Mouse (Mus musculus) intestine, embryonic 14.5 days (tissue): ENCODE data around the gene Rgs12. TPM values are rescaled to one million over a fixed set of nuclear protein-coding genes. Genes with fewer than 3 reads are reported as not detected.

Source experiments
- ATAC-seq: fragments of 200-750 bp; cut with Nextera tagmentation; replicated peaks from 2 replicates; pipeline ENCODE4 v1.8.0; 2017; ENCODE audit warnings: low read depth, moderate number of reproducible peaks, moderate TSS enrichment, moderate library complexity; ENCODE audit not compliant: low FRiP score, low TSS enrichment
- DNase-seq: peaks from one replicate; pipeline ENCODE4 v3.0.0-alpha.2; 2018; ENCODE audit warnings: low spot score
- H3K27ac ChIP-seq: fragments of 300-500 bp; sonication (generic); 2 replicates; pipeline ENCODE4 v1.5.1; 2014; ENCODE audit warnings: low read depth, mild to moderate bottlenecking, control low read depth
- H3K27me3 ChIP-seq: fragments of 300-500 bp; sonication (generic); replicated peaks from 2 replicates; pipeline ENCODE4 v1.6.1; 2014; ENCODE audit warnings: low read length, control low read depth; ENCODE audit not compliant: control insufficient read depth, insufficient read depth
- H3K36me3 ChIP-seq: fragments of 300-500 bp; sonication (generic); 2 replicates; pipeline ENCODE4 v1.6.1; 2014; ENCODE audit warnings: low read length, control low read depth; ENCODE audit not compliant: control insufficient read depth, insufficient read depth
- H3K4me1 ChIP-seq: fragments of 300-500 bp; sonication (generic); replicated peaks from 2 replicates; pipeline ENCODE4 v1.6.1; 2014; ENCODE audit warnings: low read length, control low read depth, mixed read lengths; ENCODE audit not compliant: control insufficient read depth, insufficient read depth
- H3K4me2 ChIP-seq: fragments of 300-500 bp; sonication (generic); 2 replicates; pipeline ENCODE4 v1.6.1; 2014; ENCODE audit warnings: low read length
- H3K4me3 ChIP-seq: fragments of 300-500 bp; sonication (generic); 2 replicates; pipeline ENCODE4 v1.5.1; 2014; ENCODE audit warnings: low read depth, low read length, control low read depth, mixed read lengths
- H3K9ac ChIP-seq: fragments of 300-500 bp; sonication (generic); 2 replicates; pipeline ENCODE4 v1.6.1; 2014; ENCODE audit warnings: mild to moderate bottlenecking, low read length
- H3K9me3 ChIP-seq: fragments of 300-500 bp; sonication (generic); 2 replicates; pipeline ENCODE4 v1.6.1; 2016; ENCODE audit warnings: low read length, control low read depth; ENCODE audit not compliant: control insufficient read depth
- WGBS: fragments of 180-500 bp; shearing (Covaris S2); extraction: QIAGEN DNeasy Blood & Tissue Kit; methylation state at CpG from one replicate; pipeline ENCODE4 v1.1.7; 2014; 5-methylcytosine and 5-hydroxymethylcytosine counted together
- polyA plus RNA-seq: library from polyadenylated mRNA; unstranded; fragments of >200 nt; fragmentation: Nextera tagmentation; extraction: Ambion mirVana; gene quantifications from 2 replicates; pipeline ENCODE4 v1.2.1, GENCODE M21; 2014

Rgs12 gene
- 19.0 and 22.2 TPM in 2 replicates for polyA plus RNA-seq

DNA sequence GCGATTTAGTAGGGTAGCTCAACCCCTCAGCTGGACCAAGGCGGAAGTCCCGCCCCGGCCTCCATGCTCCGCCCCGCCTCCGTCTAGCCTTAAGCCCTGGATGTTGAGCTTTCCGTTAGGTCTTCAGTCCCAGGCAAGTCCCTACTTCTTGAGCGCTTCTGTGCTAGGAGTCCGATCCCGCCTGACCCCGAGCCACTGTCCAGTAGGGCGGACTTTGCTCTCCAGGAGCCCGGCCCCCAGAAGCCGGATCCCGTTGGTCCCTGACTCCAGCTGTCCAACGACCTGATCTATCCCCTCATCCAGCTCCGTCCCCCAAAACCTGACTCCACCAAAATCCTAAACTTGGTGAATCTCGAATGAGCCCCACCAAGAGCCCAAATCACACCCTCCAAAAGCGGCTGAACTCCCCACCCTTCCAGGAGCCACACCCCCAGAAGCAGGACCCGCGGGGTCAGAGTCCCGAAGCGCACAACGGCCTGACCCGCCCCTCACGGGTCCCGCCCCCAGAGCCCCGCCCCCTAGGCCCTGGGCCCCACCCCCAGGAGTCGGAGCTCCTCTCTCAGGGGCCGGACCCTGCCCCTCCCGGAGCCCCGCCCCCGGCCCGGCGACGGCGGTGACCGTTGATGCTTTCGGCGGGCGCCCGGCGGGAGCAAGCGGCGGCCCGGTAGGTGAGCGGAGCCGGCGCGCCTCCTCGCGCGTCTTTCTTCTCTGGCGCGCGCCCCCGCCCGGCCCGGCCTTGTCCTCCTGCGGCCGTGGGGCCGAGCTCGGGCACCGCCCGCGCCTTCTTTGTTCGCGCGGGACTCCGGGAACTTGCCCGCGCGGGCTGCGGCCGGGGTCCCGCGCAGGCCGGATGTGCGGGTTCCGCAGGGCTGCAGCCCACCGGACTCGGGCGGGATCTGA is at the start of gene Rgs12:
Gene Rgs12, plus strand, starts transcription at position 585 of the 900 bp plus-strand sequence.
- Histone ChIP-seq H3K27ac (peak within 1 kb of the TSS; percentile 83), H3K9ac (peak within 1 kb of the TSS; percentile 91), H3K4me3 (peak within 1 kb of the TSS; percentile 80), H3K9me3 (no peaks in the 10 kb centered on the region), H3K4me2 (peak within 1 kb of the TSS; percentile 72), H3K27me3 (no peaks in the 10 kb centered on the region), H3K4me1 (peaks cover 11% of the 10 kb centered on the region), H3K36me3 (no peaks in the 10 kb centered on the region)
- ATAC-seq (peak; percentile 97), DNase-seq (peak; percentile 96)
- WGBS, result under 1% methylated on average over 74 of the region's 84 CpGs

DNA sequence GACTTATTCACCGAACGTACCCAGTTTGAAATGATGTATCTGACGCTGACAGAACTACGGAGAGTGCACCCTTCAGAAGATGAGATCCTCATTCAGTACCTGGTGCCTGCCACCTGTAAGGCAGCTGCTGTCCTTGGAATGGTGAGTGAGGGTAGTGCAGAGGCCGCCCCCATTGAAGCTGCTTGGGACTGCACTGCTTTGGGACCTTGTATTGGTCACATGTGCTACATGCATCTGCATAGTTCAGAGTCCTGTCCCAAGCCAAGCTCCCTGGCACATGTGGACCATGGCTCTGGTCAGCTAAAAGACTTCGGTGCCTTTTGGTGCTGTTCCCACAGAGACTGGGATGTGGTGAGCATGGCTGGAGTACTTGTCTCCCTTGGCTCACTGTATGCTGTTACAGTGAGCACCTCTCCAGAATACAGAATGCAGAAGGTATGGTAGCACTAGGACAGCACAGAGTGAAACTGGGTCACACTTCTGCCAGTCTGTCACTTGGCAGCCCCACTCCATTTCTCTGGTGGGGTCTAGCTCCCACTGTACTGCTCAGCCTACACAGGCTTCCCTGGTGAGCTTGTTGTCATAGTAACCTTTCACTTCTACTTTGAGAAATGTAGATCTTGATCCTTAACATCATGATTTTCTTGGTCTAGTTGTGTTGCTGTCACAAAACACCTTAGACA is 49.3 kb upstream of the Rgs12 start:
- WGBS, result 93% methylated on average over 6 of the region's 6 CpGs
- Histone ChIP-seq H3K9ac (no peak overlapping the region), H3K9me3 (no peaks in the 10 kb centered on the region), H3K36me3 (peaks cover 75% of the 10 kb centered on the region), H3K4me3 (no peak overlapping the region), H3K4me2 (no peak overlapping the region), H3K27ac (no peak overlapping the region), H3K4me1 (no peaks in the 10 kb centered on the region), H3K27me3 (no peaks in the 10 kb centered on the region)
- ATAC-seq (no peak), DNase-seq (no peak)

DNA sequence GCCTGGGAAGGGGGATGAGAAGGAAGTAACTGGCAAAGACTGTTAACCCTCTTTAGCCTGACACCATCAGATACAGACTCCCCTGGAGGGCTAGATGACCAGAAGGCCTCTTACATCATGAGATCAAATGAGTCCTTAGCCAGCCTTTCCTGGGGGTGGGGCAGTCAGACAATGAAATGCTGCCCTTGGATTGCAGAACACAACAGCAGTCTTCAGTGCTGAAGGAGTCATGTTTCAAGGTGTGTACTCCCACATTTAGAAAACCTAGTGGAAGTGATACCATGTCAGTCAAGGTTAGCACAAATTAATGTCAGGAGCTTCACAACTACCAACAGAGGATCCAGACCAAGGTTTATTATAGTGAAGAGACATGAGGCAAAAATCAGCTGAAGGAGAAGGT is 46.9 kb upstream of the Rgs12 start:
- Histone ChIP-seq H3K4me3 (no peak overlapping the region), H3K9ac (no peak overlapping the region), H3K27ac (no peak overlapping the region), H3K4me2 (no peak overlapping the region), H3K36me3 (peaks cover 79% of the 10 kb centered on the region), H3K9me3 (no peaks in the 10 kb centered on the region), H3K27me3 (no peaks in the 10 kb centered on the region), H3K4me1 (no peaks in the 10 kb centered on the region)
- DNase-seq (no peak), ATAC-seq (no peak)

DNA sequence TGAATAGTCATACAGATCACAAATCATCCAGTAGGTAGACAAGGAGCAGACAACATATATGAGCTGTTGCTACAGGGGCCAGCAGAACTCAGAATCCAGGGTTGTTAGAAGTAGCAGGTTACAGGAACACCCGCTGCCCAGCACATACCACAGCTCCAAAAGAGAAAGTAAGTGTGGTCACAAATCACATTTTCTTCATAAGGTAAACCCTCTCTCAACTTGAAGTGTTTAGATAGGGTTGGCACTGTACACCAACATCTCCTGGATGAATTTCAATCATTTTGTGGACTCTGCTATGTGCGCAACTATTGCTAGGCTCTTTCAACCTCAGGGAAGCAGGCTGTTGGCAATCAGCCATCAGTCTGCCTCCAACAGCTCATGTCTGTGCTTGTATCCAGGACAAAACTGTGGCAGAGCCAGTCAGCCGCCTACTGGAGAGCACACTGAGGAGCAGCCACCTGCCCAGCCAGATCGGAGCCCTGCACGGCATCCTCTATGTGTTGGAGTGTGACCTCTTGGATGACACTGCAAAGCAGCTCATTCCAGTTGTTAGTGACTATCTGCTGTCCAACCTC is 46.3 kb upstream of the Rgs12 start:
- 0 out of 2 replicates have a peak, but pooled peaks have one; percentile 19 for ATAC-seq
- Histone ChIP-seq H3K27ac (no peak overlapping the region), H3K36me3 (peaks cover 78% of the 10 kb centered on the region), H3K4me1 (no peaks in the 10 kb centered on the region), H3K9me3 (no peaks in the 10 kb centered on the region), H3K9ac (no peak overlapping the region), H3K27me3 (no peaks in the 10 kb centered on the region), H3K4me2 (no peak overlapping the region), H3K4me3 (no peak overlapping the region)
- WGBS, result 84% methylated on average over 5 of the region's 5 CpGs
- DNase-seq, result no peak

DNA sequence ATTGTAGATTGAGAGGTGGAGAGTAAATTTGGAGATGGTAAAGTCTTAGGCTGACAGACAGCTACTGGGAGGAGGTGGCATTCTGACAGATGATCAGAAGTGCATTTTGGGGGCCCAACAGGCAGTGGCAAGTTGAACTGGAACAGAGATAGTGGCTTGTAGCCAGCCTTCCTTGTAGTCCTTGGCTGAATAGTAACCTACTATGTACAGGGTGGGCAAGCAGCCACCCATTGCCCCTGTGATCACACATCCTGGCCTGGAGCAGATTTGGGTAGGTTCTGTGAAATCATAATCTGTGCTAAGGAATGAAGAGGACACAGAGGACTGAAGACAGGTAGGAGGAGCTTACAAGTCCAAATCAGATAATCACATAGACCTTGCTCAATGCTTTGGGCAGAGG is 44.8 kb upstream of the Rgs12 start:
- Histone ChIP-seq H3K4me3 (no peak overlapping the region), H3K4me2 (no peak overlapping the region), H3K27ac (no peak overlapping the region), H3K27me3 (no peaks in the 10 kb centered on the region), H3K9ac (no peak overlapping the region), H3K4me1 (no peaks in the 10 kb centered on the region), H3K36me3 (peaks cover 74% of the 10 kb centered on the region), H3K9me3 (no peaks in the 10 kb centered on the region)
- DNase-seq (no peak), ATAC-seq (no peak)

DNA sequence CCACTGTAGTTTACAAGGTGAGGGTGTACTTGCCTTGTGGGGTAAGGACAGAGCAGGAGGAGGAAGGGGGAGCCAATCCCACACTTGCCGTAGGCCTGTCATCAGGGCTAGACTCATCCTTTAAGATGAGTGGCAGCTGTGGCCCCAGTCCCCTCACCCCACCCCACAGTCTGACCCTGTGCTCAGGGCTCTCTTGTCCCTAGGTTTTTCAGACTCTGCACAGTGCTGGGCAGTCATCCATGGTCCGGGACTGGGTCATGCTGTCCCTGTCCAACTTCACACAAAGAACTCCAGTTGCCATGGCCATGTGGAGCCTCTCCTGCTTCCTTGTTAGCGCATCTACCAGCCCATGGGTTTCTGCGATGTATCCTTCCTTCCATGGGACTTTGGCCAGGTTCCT is 42.0 kb upstream of the Rgs12 start:
- peaks cover 62% of the 10 kb centered on the region for H3K36me3 ChIP-seq
- DNase-seq (no peak), ATAC-seq (no peak)

DNA sequence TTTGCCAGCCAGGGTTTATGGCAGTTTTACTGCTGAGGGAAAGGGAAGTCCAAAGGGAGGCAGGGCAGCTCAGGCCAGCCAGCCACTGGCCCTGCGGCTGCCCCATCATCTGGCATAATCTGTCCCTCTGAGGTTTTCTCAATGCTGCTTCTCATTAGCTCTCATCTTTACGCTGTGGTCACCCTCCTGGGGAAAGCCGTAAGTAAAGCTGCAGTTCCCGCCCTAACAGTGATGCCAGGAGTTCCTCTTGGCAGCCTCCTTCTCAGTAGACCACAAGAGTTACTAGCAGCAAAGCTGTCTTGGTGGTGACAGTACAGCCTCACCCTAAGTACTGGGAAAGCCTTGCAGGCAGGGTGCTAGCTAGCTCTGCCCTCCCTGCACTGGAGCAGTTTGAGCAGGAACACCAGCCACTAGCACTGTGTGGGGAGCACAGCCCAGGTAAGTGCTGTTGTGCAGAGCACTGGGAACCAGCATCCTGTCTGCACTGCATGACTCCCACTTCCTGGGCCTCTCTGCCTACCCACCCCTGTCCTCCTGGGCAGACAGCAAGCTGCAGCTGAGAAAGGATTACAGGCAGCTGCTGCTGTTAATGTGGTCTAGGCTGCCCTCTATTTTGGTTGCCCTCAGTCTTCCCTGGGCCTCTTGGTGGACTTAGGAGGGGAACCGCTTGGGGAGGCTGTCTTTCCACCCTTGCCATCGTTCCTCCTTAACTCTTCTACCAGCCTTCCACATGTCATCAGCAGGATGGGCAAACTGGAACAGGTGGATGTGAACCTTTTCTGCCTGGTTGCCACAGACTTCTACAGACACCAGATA is 41.1 kb upstream of the Rgs12 start, which contains the start of gene Msantd1:
Gene Msantd1, plus strand, starts transcription at position 103 of the 816 bp plus-strand sequence.
- Histone ChIP-seq H3K9ac (no peak within 1 kb of the TSS), H3K4me2 (no peak within 1 kb of the TSS), H3K27ac (no peak within 1 kb of the TSS), H3K4me3 (no peak within 1 kb of the TSS), H3K9me3 (no peaks in the 10 kb centered on the region), H3K27me3 (no peaks in the 10 kb centered on the region), H3K36me3 (peaks cover 55% of the 10 kb centered on the region), H3K4me1 (no peaks in the 10 kb centered on the region)
- DNase-seq (no peak), ATAC-seq (no peak)
- 86% methylated on average over 6 of the region's 6 CpGs for WGBS

More for the DNA sequence above, 42.0 kb upstream of the Rgs12 start:
- Histone ChIP-seq H3K4me3 (no peak overlapping the region), H3K4me1 (no peaks in the 10 kb centered on the region), H3K27me3 (no peaks in the 10 kb centered on the region), H3K4me2 (no peak overlapping the region), H3K9me3 (no peaks in the 10 kb centered on the region), H3K9ac (no peak overlapping the region), H3K27ac (no peak overlapping the region)
- 91% methylated on average over 4 of the region's 4 CpGs for WGBS
